Mouse (Mus musculus): ENCODE measurements around the gene Sypl. TPM values are rescaled to one million over a fixed set of nuclear protein-coding genes. Genes with fewer than 3 reads are reported as not detected.

The Sypl gene
- total and polyA plus RNA-seq, 3 experiments, result 13.3 to 110 (median 52.8) TPM

DNA sequence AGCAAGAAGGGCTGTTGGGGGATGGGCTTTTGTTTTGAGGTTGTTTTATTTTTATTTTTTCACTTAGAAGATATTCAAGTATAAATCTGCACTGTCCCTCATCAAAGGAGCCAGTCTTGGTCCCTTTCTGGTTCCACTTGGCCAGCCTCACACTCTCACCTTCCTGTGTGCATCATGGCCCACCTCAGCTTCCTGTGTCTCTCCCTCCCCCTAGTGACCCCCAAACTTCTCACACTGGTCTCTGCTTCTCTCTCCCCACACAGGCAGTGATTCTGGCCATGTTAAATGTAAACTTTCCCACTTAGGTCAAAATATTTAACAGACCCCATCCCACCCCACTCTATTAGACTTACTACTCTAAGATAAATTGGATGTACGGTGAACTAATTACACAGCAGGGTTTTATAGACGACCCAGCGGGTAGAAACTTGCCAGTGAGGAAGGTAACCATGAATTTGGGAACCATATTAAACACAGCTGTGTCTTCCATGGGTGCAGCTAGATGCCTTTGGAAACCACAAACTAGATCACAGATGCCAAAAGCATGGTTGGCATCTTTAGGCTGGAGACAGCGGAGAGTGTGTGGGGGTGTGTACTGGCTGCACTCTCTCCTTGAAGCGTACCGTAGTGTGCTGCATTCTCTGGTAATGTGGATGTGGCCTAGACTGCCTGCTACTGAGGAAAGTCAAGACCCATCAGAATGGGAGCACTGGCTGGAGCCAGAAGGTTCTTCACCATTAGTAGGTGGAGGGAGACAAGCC lies 55.7 kb downstream of the Sypl start:
- Histone ChIP-seq H3K27ac (ENCODE audit: control insufficient read depth, low read depth, low read length) (no peak overlapping the region), H3K9ac (ENCODE audit: control insufficient read depth, low read depth, low read length, poor library complexity, severe bottlenecking) (no peak overlapping the region)
- TF ChIP-seq GABPA (IDR thresholded peaks at IDR 0.05; ENCODE audit: low read depth, low read length) (no peak), ZC3H11A (IDR thresholded peaks at IDR 0.05; ENCODE audit: low read depth, low read length) (no peak)

DNA sequence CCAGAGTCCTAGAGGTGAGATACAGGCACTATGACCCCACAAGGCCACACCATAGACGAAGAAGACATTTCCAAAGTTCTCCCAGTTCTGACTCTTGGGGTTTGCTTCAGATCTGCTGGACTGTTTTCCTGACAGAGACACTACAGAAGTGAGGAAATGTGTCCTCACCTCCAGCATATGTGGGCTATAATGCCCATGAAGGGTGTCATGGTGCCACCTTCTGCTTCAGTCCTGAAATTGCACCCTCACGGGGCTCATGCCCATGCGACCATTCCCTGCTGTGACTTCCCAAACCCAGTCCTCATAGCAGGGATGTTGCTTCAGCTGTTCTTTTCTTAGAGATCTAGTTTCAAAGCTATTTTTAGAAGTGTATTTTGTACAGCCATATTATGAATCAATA lies 56.3 kb downstream of the Sypl start:
- peaks cover 2 to 7% of the 10 kb centered on the region in 2 experiments for H3K27me3 ChIP-seq (ENCODE audit: control insufficient read depth in 1 of 2, insufficient read depth in 2 of 2, low read length in 2 of 2)
- no peaks in the 10 kb centered on the region for H3K79me2 ChIP-seq (ENCODE audit: control insufficient read depth, insufficient read depth, low read length, poor library complexity)
- no peak overlapping the region for H3K27ac ChIP-seq (ENCODE audit: control insufficient read depth, low read depth, low read length)
- no peaks in the 10 kb centered on the region for H3K9me3 ChIP-seq (replicated peaks; ENCODE audit: insufficient read depth, low read length)
- no peak overlapping the region for H3K9ac ChIP-seq (ENCODE audit: control insufficient read depth, low read depth, low read length, poor library complexity, severe bottlenecking)
- H3K36me3 ChIP-seq (ENCODE audit: control insufficient read depth in 1 of 2, insufficient read depth in 2 of 2, low read length in 2 of 2), result no peaks in the 10 kb centered on the region
- TF ChIP-seq ELF1 (IDR thresholded peaks at IDR 0.05; ENCODE audit: low read depth, low read length), result no peak
- TF ChIP-seq ZC3H11A (IDR thresholded peaks at IDR 0.05; ENCODE audit: low read depth, low read length), result peak; percentile 81
- TF ChIP-seq RAD21 (IDR thresholded peaks at IDR 0.05; ENCODE audit: low read depth, low read length), result peak; percentile 87
- 0 out of 2 replicates have a peak, but pooled peaks have one; percentile 48 for TF ChIP-seq MXI1 (IDR thresholded peaks at IDR 0.05; ENCODE audit: low read depth, low read length)
- no peak for TF ChIP-seq KAT2A (conservative IDR thresholded peaks at IDR 0.05; ENCODE audit: low read depth, low read length)
- TF ChIP-seq MAX (IDR thresholded peaks at IDR 0.05; ENCODE audit: low read length), result peak; percentile 21; the same call in 1 of the 2 replicates
- TF ChIP-seq SIN3A (IDR thresholded peaks at IDR 0.05; ENCODE audit: low read length), result 0 out of 2 replicates have a peak, but pooled peaks have one; percentile 26
- no peak for TF ChIP-seq MAZ (IDR thresholded peaks at IDR 0.05; ENCODE audit: low read depth, low read length)
- peak; percentile 62 to 91 (median 75) for TF ChIP-seq CTCF (IDR thresholded peaks at IDR 0.05 in 2 of 3, conservative IDR thresholded peaks at IDR 0.05 in 1 of 3; ENCODE audit: control insufficient read depth in 1 of 3, insufficient read depth in 1 of 3, low read depth in 2 of 3, low read length in 3 of 3, poor library complexity in 1 of 3, severe bottlenecking in 1 of 3)
- peak; percentile 94 for TF ChIP-seq SMC3 (IDR thresholded peaks at IDR 0.05; ENCODE audit: low read depth, low read length)
- peak; percentile 56 for DNase-seq (ENCODE audit: low read depth, low spot score)
- H3K4me1 ChIP-seq (ENCODE audit: control insufficient read depth in 1 of 2, insufficient read depth in 2 of 2, low read length in 2 of 2), result no peaks in the 10 kb centered on the region
- no peak overlapping the region for H3K4me3 ChIP-seq (ENCODE audit: control insufficient read depth in 1 of 2, insufficient read depth in 1 of 2, low read depth in 2 of 2, low read length in 2 of 2)

More for the DNA sequence above, 55.7 kb downstream of the Sypl start:
- Histone ChIP-seq H3K36me3 (ENCODE audit: control insufficient read depth in 1 of 2, insufficient read depth in 2 of 2, low read length in 2 of 2) (no peaks in the 10 kb centered on the region), H3K9me3 (replicated peaks; ENCODE audit: insufficient read depth, low read length) (no peaks in the 10 kb centered on the region), H3K4me1 (ENCODE audit: control insufficient read depth in 1 of 2, insufficient read depth in 2 of 2, low read length in 2 of 2) (no peaks in the 10 kb centered on the region), H3K27me3 (ENCODE audit: control insufficient read depth in 1 of 2, insufficient read depth in 2 of 2, low read length in 2 of 2) (peaks cover 2 to 10% of the 10 kb centered on the region in 2 experiments), H3K79me2 (ENCODE audit: control insufficient read depth, insufficient read depth, low read length, poor library complexity) (no peaks in the 10 kb centered on the region), H3K4me3 (ENCODE audit: control insufficient read depth in 1 of 2, insufficient read depth in 1 of 2, low read depth in 2 of 2, low read length in 2 of 2) (no peak overlapping the region)
- DNase-seq (ENCODE audit: low read depth, low spot score), result no peak

DNA sequence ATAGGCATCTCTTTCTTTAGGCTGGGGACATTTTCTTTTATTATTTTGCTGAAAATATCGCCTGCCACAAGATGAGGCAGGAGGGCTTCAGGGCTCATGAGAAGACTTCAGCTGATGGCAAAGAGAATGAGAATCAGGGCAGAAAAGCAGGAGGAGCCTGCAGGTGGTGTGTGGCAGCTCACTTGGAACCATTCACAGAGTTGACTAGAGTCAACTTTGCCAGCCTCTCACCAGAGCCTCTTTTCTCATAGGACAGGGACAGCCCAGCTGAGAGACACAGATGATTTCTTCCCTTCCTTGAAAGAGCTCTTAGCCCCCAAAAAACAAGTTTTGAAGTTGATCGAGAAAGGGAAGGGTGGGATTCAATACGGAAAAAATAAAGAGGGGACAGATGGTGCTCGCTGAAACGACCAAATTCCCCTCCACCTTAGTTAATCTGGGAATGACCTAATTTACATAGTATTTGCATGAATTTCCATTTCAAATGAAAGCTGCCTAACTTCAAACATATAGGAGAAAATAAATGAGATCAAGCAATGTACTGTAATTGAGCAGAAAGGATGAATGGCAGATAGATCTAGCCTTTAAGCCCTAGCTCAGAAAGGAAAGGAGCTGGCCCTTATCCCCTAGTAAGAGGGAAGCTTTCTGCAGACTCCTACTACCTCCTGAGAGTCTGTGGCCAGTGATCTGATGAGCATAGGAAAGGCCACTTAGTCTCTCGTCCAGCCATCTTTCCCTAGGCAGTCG lies 60.5 kb downstream of the Sypl start:
- Histone ChIP-seq H3K4me1 (ENCODE audit: control insufficient read depth in 1 of 2, insufficient read depth in 2 of 2, low read length in 2 of 2) (no peaks in the 10 kb centered on the region), H3K79me2 (ENCODE audit: control insufficient read depth, insufficient read depth, low read length, poor library complexity) (no peaks in the 10 kb centered on the region), H3K9me3 (replicated peaks; ENCODE audit: insufficient read depth, low read length) (no peaks in the 10 kb centered on the region), H3K27me3 (ENCODE audit: control insufficient read depth in 1 of 2, insufficient read depth in 2 of 2, low read length in 2 of 2) (peaks cover 2 to 3% of the 10 kb centered on the region in 2 experiments), H3K4me3 (ENCODE audit: control insufficient read depth in 1 of 2, insufficient read depth in 1 of 2, low read depth in 2 of 2, low read length in 2 of 2) (no peak overlapping the region), H3K9ac (ENCODE audit: control insufficient read depth, low read depth, low read length, poor library complexity, severe bottlenecking) (no peak overlapping the region), H3K27ac (ENCODE audit: control insufficient read depth, low read depth, low read length) (no peak overlapping the region), H3K36me3 (ENCODE audit: control insufficient read depth in 1 of 2, insufficient read depth in 2 of 2, low read length in 2 of 2) (no peaks in the 10 kb centered on the region)
- DNase-seq (ENCODE audit: low read depth, low spot score), result no peak
- no peak for TF ChIP-seq UBTF (IDR thresholded peaks at IDR 0.05; ENCODE audit: borderline replicate concordance, insufficient read depth, low read depth, low read length)
